Mouse (Mus musculus) kidney, adult 2 months (tissue): ENCODE measurements around the gene Eef1akmt3. TPM values are rescaled to one million over a fixed set of nuclear protein-coding genes. Genes with fewer than 3 reads are reported as not detected.

Source experiments
- DNase-seq: peaks from one replicate; pipeline ENCODE4 v3.0.0; 2021
- H3K27ac ChIP-seq: fragments of 200-500 bp; 2 replicates; pipeline ENCODE4 v1.5.1; 2012; ENCODE audit warnings: low read depth, low read length, control low read depth, inconsistent platforms; ENCODE audit not compliant: insufficient read depth
- H3K27me3 ChIP-seq: fragments of 200-500 bp; replicated peaks from 2 replicates; pipeline ENCODE4 v1.6.1; 2012; ENCODE audit warnings: mild to moderate bottlenecking, moderate library complexity, low read length, inconsistent platforms; ENCODE audit not compliant: control insufficient read depth, insufficient read depth
- H3K36me3 ChIP-seq: fragments of 200-500 bp; 2 replicates; pipeline ENCODE4 v1.6.1; 2012; ENCODE audit warnings: mild to moderate bottlenecking, moderate library complexity, low read length, inconsistent platforms; ENCODE audit not compliant: control insufficient read depth, insufficient read depth
- H3K4me1 ChIP-seq: fragments of 200-500 bp; 2 replicates; pipeline ENCODE4 v1.6.1; 2011; ENCODE audit warnings: low read length; ENCODE audit not compliant: control insufficient read depth, insufficient read depth
- H3K4me3 ChIP-seq: fragments of 200-500 bp; 2 replicates; pipeline ENCODE4 v1.5.1; 2011; ENCODE audit warnings: mild to moderate bottlenecking, low read depth, low read length, control low read depth; ENCODE audit not compliant: insufficient read depth
- CTCF ChIP-seq: fragments of 200-500 bp; conservative IDR thresholded peaks from 2 replicates; pipeline ENCODE4 v1.5.1; 2011; ENCODE audit warnings: low read depth, mild to moderate bottlenecking, control low read depth, low read length, moderate library complexity, mixed read lengths; ENCODE audit not compliant: insufficient read depth, insufficient read length
- POLR2A ChIP-seq: fragments of 200-500 bp; IDR thresholded peaks from one replicate; pipeline ENCODE4 v1.6.1; 2011; ENCODE audit warnings: low read depth, low read length, control low read depth
- WGBS: fragments of 180-500 bp; shearing (Covaris S2); methylation state at CpG from one replicate; pipeline ENCODE4 v1.1.7; 2018; 5-methylcytosine and 5-hydroxymethylcytosine counted together
- polyA plus RNA-seq: library from polyadenylated mRNA; depleted of rRNA; stranded (reverse); fragments of >200 nt; gene quantifications from 2 replicates; pipeline ENCODE4 v1.2.3, GENCODE M21; 2012

The Eef1akmt3 gene
- polyA plus RNA-seq, 1 experiment, result 3.1 TPM

DNA sequence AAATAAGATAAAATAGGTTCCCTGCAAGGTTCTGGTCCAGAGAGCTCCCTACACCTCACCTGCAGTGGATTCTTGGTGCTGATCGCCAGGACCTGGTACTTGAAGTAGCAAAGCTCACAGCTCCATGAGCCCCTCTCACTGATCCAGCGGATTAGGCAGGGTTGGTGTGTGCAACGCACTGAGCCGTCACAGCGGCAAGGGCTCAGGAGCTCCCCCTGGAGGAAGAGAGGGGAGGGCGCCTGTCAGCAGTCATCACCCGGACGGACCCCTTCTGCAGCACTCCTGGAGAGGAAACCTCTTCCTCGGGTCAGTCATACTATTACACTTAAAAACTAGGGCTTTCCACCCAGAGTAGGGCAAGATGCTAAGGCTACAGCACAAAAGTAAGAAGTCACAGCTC lies 16.8 kb upstream of the Eef1akmt3 start:
- DNase-seq, result peak; percentile 82
- Histone ChIP-seq H3K36me3 (peaks cover 2% of the 10 kb centered on the region), H3K27ac (no peak overlapping the region), H3K4me3 (no peak overlapping the region), H3K27me3 (no peaks in the 10 kb centered on the region), H3K4me1 (no peaks in the 10 kb centered on the region; the same call in 1 of the 2 replicates)
- TF ChIP-seq CTCF, result peak; percentile 89
- no peak for TF ChIP-seq POLR2A
- 3% methylated on average over 9 of the region's 9 CpGs for WGBS

- H3K4me1 ChIP-seq, result no peaks in the 10 kb centered on the region; the same call in 1 of the 2 replicates
- H3K27me3 ChIP-seq, result no peaks in the 10 kb centered on the region
- no peak overlapping the region for H3K27ac ChIP-seq
- no peak overlapping the region for H3K4me3 ChIP-seq
- TF ChIP-seq CTCF (no peak), POLR2A (no peak)
- DNase-seq, result no peak
- 85% methylated on average over 20 of the region's 20 CpGs for WGBS
- H3K36me3 ChIP-seq, result peaks cover 2% of the 10 kb centered on the region
Observed at GRCm38 (mm10) chr10:127056490-127056889, 15.2 kb upstream of the Eef1akmt3 start.

- Histone ChIP-seq H3K27ac (no peak overlapping the region), H3K36me3 (peaks cover 2% of the 10 kb centered on the region), H3K4me3 (no peak overlapping the region), H3K4me1 (no peaks in the 10 kb centered on the region; the same call in 1 of the 2 replicates), H3K27me3 (no peaks in the 10 kb centered on the region)
- 82% methylated on average over 8 of the region's 8 CpGs for WGBS
- no peak for TF ChIP-seq POLR2A
- TF ChIP-seq CTCF, result no peak
- no peak for DNase-seq
Observed at GRCm38 (mm10) chr10:127055406-127055805, 14.1 kb upstream of the Eef1akmt3 start.

GRCm38 (mm10) chr10:127054646-127055045 lies 13.3 kb upstream of the Eef1akmt3 start:
- no peak for DNase-seq
- Histone ChIP-seq H3K27ac (no peak overlapping the region), H3K27me3 (no peaks in the 10 kb centered on the region), H3K4me3 (no peak overlapping the region), H3K4me1 (peaks cover under 1% of the 10 kb centered on the region; the same call in 1 of the 2 replicates), H3K36me3 (peaks cover 2% of the 10 kb centered on the region)
- WGBS, result 83% methylated on average over 4 of the region's 4 CpGs
- TF ChIP-seq POLR2A (no peak), CTCF (no peak)

DNA sequence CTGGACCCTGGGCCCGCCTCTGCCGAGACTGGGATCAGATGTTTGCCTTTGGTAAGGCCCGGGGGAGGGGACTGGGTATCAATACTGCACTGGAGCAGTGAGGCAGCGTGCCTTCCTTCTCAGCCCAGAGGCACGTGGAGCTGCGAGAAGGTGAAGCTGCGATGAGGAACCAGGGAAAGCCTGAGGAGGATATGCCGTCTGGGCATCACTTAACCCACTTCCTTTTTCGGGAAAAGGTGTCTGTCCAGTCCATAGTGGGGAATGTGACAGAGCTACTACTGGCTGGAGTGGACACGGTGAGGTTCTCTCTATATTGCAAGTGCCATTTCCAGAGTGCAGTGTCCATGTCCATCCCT lies 8.8 kb upstream of the Eef1akmt3 start:
- TF ChIP-seq CTCF, result no peak
- no peak for TF ChIP-seq POLR2A
- H3K4me1 ChIP-seq, result peaks cover 8% of the 10 kb centered on the region; the same call in 1 of the 2 replicates
- H3K27me3 ChIP-seq, result no peaks in the 10 kb centered on the region
- H3K4me3 ChIP-seq, result no peak overlapping the region
- DNase-seq, result no peak
- WGBS, result 15% methylated on average over 10 of the region's 10 CpGs
- H3K27ac ChIP-seq, result no peak overlapping the region
- no peaks in the 10 kb centered on the region for H3K36me3 ChIP-seq

- WGBS, result 2% methylated on average over 29 of the region's 29 CpGs
- H3K4me1 ChIP-seq, result peaks cover 8% of the 10 kb centered on the region; the same call in 1 of the 2 replicates
- no peak for TF ChIP-seq POLR2A
- peak; percentile 48; the same call in 1 of the 2 replicates for TF ChIP-seq CTCF
- no peaks in the 10 kb centered on the region for H3K36me3 ChIP-seq
- peak overlapping the region; percentile 19 for H3K4me3 ChIP-seq
- no peak overlapping the region for H3K27ac ChIP-seq
- DNase-seq, result peak; percentile 55
- no peaks in the 10 kb centered on the region for H3K27me3 ChIP-seq
Observed at GRCm38 (mm10) chr10:127049395-127050118, 8.2 kb upstream of the Eef1akmt3 start.

GRCm38 (mm10) chr10:127048608-127049394 lies 7.5 kb upstream of the Eef1akmt3 start:
- DNase-seq, result peak; percentile 47
- TF ChIP-seq CTCF, result no peak
- TF ChIP-seq POLR2A, result no peak
- 4% methylated on average over 35 of the region's 35 CpGs for WGBS
- Histone ChIP-seq H3K4me3 (peak overlapping the region; percentile 36), H3K27ac (peak overlapping the region; percentile 6; the same call in 1 of the 2 replicates), H3K36me3 (no peaks in the 10 kb centered on the region), H3K27me3 (no peaks in the 10 kb centered on the region), H3K4me1 (peaks cover 8% of the 10 kb centered on the region; the same call in 1 of the 2 replicates)
